Mouse (Mus musculus) gastrocnemius, postnatal 10 days (tissue): ENCODE results near the gene Babam1. TPM values are rescaled to one million over a fixed set of nuclear protein-coding genes. Genes with fewer than 3 reads are reported as not detected.

Source experiments
- DNase-seq: peaks from one replicate; pipeline ENCODE4 v3.0.0; 2021; ENCODE audit warnings: mixed read lengths
- long read RNA-seq, 2 experiments: library from polyadenylated mRNA; stranded (forward); transcript quantifications; one replicate each; pipeline ENCODE4 v2.0.0; 2021
- total RNA-seq, 2 experiments: library from RNA; stranded (reverse); gene quantifications; 2 replicates each; pipeline ENCODE4 v1.2.3; 2021

Gene Babam1
- 10 to 100 TPM; 68.5 to 70.4 TPM for total RNA-seq
- long read RNA-seq, experiment 1, transcript Babam1-201 (9 exons, 1,433 nt) = major isoform, 43 of 54 reads
- long read RNA-seq, experiment 1, partial matches to known transcripts = 4 of 54 reads
- long read RNA-seq, experiment 1, other reads (novel, unspliced or antisense) = 7 of 54 reads
- long read RNA-seq, experiment 2, transcript Babam1-201 (9 exons, 1,433 nt) = major isoform, 46 of 61 reads
- long read RNA-seq, experiment 2, partial matches to known transcripts = 6 of 61 reads
- long read RNA-seq, experiment 2, other reads (novel, unspliced or antisense) = 9 of 61 reads

DNA sequence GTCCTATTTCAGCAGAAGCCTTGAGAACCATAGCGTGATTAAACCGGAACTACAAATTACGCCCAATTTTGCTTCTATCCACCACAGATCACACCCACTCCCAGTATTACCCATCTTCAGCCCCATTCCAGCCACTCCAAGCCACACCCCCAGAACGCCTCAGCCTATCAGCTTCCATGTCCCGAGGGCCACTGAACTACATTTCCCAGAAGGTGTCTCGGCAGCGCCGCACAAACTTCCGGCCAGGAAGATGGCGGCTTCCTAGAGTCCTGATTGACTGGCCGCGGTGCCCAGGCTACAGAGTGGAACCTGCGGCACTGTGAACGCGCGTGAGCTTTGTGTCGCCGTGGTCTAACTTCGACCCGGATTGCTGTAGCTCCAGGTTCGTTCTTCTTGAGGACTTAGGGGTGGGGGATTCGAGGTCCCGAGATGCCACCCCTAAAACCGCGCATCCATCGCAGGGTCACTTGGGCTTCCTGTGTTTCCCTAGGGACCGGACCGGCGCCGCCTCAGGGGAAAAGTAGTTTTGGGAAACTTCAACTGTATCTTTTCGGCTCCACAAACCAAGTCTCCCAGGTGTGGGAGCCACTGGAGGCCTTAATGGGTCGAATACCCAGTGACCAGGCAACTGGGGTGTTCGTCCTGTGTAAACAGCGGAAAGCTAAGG, at the start of gene Babam1:
TSS of gene Babam1 (plus strand) at position 223 of the 667 bp plus-strand sequence.
- peak; percentile 83 for DNase-seq

DNA sequence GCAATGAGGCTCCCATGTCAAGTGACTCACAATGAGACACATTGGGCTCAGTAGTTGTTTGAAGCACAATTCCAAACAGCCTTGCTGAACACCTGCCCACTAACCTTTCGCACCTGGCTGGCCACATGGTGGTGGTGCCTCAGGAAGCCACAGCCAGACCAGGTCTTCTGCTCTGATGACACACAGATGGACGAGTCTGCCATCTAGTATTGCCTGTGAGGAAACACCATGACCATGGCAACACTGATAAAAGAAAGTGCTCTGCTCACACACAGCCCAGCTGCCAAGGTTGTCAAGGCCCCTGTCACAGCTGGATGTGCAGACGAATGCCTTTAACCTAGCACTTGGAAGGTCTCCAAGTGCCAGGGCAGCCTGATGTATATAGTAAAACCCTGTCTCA, 45.5 kb upstream of the Babam1 start:
- no peak for DNase-seq

DNA sequence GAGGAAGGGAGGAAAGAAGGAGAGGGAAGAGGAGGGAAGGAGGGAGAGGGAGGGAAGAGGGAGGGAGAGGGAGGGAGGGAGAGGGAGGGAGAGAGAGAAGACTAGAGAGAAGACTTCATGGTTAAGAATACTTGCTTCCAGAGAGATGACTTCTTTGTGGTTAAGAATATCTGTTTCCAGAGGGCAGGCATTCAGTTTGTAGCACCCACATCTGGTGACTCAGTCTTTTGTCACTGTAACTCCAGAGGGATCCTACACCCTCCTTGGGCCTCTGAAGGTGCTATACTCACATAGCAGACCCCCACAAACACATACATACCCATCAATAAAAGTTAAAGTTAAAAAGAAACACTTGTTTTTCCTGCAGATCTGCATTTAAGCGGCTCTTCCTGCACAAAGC, 45.1 kb upstream of the Babam1 start:
- no peak for DNase-seq

- DNase-seq = no peak
Observed at GRCm38 (mm10) chr8:71358026-71358425, 38.6 kb upstream of the Babam1 start.

- DNase-seq = peak; percentile 86
Observed at GRCm38 (mm10) chr8:71366771-71367528, 29.7 kb upstream of the Babam1 start, which contains the start of gene Use1. Gene Use1 (plus strand): TSS chr8:71366848.

GRCm38 (mm10) chr8:71367529-71368176, 29.0 kb upstream of the Babam1 start:
- no peak for DNase-seq

DNA sequence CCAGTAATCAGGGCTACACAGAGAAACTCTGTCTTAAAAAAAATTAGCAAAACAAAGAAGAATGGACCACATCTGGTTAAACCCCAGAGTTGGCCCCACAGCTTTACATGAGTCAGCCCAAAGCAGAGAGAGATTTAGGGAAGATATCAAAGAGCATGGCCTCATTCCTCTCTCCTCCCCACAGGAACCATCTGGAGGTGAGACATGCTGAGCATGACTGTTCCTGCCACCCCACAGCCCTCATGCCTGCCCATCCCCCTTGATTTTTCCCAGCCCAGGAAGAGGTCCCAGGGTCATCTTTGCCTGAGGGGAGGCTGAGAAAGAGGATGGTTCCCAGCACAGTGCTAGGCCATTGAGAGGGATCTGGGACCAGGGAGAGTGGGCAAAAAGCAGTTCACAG, 28.3 kb upstream of the Babam1 start:
- DNase-seq = no peak

DNA sequence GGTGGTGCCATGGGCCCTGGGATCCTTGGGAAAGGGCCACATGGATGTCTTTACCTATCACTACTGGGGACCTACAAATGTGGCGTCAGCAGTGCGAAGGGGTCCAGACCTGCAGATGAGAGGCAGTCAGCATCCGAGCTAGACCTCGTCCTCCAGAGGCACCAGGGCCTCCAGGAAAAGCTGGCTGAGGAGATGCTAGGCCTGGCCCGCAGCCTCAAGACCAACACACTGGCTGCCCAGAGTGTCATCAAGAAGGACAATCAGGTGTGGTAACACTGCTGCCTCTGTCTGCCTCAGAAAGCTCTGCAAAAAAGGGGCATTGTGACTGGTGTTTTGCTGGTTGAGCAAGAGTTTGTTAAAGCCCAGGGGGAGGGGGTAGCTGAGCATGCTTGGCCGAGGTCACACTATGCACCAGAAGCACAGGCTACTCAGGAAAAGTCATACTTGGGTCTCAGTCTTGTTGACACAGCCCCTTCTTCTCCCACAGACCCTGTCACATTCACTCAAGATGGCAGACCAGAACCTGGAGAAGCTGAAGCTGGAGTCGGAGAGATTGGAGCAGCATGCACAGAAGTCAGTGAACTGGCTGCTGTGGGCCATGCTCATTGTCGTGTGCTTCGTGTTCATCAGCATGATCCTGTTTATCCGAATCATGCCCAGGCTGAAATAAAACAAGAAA, 27.5 kb upstream of the Babam1 start:
- no peak for DNase-seq

DNA sequence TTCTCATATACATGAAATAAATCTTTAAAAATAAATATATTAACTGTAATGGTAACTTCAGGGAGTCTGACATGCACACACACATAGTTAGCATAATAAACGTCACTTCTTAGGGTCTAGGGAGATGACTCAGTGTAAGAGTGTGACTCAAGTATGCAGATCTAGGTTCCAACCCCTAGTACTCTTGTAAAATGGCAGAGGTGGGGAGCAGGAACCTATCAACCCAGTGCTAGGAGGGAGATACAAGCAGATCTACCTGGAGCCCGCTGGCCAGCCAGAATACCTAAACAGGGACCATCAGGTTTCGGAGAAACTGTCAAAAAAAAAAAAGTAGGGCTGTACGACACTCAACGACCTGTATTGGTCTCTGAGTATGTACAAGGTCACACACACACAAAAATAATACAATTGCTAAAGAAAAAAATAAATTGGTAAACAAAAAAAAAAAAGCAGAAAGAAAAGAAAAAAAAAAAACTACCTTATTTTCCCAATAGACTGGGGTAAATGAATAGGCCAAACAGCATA, 25.9 kb upstream of the Babam1 start:
- no peak for DNase-seq

GRCm38 (mm10) chr8:71371236-71371848, 25.3 kb upstream of the Babam1 start, which contains the start of gene Ocel1:
Gene Ocel1 (plus strand): TSS chr8:71371298.
- peak; percentile 93 for DNase-seq

GRCm38 (mm10) chr8:71372427-71372826, 24.2 kb upstream of the Babam1 start:
- DNase-seq = no peak

GRCm38 (mm10) chr8:71373000-71373399, 23.7 kb upstream of the Babam1 start:
- no peak for DNase-seq

DNA sequence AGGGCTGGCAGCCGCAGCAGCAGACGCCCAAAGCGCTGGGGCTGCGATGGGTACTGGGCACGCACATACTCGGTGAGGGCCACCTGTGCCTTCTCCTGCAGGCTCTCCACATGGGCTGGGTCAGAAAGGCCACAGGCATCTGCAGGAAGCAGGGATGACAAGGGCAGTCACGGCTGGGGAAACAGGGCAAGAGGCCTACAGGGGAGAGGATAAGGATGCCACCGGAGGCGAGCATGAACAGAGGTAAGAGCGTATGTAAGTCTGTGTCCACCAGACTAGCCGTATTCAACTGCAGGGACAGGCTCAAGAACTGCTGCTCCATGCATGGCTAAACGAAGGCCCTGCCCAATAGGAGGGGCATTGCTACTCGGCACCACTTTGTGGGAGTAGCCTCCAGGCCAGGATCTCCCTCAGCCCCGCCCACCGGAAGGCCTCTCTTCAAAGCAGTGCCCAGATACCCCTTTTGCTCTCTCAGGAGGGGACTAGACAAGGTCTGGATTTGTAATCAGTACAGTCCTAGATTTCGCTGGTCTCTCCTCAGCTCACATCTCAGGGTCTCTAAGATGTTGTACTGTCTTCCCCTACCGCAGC, 21.9 kb upstream of the Babam1 start:
- DNase-seq = no peak

- peak; percentile 55 for DNase-seq
Observed at GRCm38 (mm10) chr8:71375581-71376422, 20.9 kb upstream of the Babam1 start.

DNA sequence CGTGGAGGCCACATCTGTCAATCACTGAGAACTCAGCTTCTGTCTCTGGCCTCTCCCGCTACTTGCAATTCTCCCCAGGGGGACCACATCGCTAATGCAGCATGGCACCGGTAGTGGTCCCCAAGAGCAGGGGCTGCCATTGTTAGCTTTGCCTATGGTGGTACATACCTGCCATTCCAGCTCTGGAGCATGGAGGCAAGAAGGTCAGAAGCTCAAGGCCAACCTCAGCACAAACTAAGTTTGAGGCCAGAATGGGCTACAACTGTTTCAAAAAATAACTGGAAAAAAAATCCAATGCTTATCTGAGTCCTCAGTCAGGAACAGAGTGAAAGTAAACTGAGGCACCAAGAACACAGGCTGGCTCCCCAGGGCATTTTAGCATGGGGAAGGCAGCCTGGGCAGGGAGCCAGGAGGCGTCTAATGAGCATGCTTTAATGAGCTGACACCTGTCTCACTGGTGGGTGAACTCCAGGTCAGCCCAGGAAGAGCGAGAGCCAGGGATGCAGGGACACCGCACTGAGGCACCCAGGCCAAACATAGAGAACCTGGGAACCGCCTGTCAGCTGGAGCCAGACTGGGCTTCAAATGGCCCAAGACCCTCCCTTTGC, 20.1 kb upstream of the Babam1 start:
- no peak for DNase-seq

GRCm38 (mm10) chr8:71379008-71379407, 17.7 kb upstream of the Babam1 start:
- no peak for DNase-seq

- DNase-seq = no peak
Observed at GRCm38 (mm10) chr8:71379512-71380075, 17.1 kb upstream of the Babam1 start.

GRCm38 (mm10) chr8:71380178-71381171, 16.2 kb upstream of the Babam1 start:
- no peak for DNase-seq
